Mouse (Mus musculus) urinary bladder, adult 2 months (tissue): ENCODE measurements around the gene Pvalb. TPM values are rescaled to one million over a fixed set of nuclear protein-coding genes. Genes with fewer than 3 reads are reported as not detected.

Source experiments
- DNase-seq: peaks from one replicate; pipeline ENCODE4 v3.0.0; 2022; ENCODE audit warnings: low spot score
- polyA plus RNA-seq: library from polyadenylated mRNA; depleted of rRNA; stranded (reverse); fragments of >200 nt; gene quantifications from 2 replicates; pipeline ENCODE4 v1.2.3, GENCODE M21; 2012; rRNA removed

The Pvalb gene
- polyA plus RNA-seq: 0.07 TPM in 1 of 2 replicates, not detected in the other

DNA sequence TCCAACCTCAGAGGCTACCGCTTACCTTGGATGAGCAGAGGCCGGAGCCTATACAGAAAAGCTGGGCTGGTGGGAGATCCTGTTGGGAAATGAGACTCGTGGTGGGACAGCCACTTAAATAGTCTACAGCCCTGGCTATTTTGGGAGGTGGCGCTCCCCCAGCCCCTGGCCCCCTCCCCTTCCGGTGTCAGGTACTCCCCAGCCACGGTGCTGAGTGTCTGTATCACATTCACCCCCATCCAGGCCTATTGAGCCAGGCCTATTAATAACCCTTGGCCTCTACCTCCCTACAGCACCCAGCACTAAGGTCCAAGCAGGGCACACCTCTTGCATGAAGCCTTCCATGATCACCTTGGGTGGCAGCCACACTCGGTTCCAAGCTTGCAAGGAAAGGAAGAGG, at the start of gene Pvalb:
TSS of gene Pvalb (minus strand) at position 89 of the 400 bp plus-strand sequence.
- DNase-seq: no peak

DNA sequence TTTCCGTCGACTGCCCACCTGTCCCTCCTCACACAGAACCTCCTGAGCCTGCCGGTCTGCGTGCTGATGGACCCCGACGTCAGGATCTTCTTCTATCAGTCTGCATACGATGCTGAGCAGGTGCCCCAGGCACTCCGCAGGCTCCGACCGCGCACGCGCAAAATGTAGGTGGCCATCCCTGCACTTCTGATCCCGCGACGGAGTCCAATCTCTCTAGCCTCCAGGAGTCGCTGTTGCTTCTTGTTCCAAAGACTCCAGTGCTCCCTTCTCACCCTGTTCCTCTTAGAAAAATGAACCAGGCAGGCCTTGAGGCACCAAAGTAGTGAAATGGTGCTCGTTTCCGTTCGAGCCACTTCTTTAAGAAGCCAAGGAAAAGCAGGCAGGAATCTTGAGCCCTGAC, 48.6 kb upstream of the Pvalb start:
- no peak for DNase-seq

DNA sequence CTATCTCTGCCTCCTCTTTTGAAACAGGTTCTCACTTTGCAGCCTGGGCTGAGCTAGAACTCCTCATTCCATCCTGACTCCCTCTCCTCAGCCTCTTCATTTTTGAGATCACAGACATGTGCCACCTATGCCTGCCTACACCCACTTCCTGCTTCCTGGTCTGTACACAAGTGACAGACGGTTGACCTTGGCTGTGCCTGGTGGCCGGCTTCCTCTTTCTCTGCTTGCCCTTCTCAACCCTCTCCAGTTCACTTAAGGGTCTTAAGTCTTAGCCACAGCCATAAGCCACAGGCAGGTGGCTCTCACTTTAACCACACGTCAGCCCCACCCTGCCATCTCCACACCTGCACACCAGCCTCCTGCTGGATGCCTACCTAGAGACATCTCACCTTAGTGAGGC, 42.2 kb upstream of the Pvalb start:
- no peak for DNase-seq

DNA sequence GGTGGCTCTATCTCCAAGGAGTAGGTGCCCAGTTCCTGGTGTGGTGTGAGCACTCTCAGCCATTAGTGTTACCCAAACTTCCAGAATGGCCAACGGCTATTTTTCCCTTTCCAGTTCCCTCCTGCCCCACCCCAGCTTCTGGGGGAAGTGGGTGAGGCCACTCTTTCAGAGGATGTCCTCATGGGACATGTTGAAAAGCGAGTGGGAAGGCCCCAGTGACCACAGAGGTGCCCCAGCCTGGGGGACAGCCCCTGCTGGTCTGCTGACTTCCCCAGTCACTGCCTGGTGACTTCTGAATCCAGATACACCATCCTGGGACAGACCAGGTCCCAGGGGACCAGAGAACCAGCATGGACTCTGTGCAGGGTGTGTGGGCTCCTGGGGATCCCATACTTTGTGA, 41.5 kb upstream of the Pvalb start:
- DNase-seq: no peak

DNA sequence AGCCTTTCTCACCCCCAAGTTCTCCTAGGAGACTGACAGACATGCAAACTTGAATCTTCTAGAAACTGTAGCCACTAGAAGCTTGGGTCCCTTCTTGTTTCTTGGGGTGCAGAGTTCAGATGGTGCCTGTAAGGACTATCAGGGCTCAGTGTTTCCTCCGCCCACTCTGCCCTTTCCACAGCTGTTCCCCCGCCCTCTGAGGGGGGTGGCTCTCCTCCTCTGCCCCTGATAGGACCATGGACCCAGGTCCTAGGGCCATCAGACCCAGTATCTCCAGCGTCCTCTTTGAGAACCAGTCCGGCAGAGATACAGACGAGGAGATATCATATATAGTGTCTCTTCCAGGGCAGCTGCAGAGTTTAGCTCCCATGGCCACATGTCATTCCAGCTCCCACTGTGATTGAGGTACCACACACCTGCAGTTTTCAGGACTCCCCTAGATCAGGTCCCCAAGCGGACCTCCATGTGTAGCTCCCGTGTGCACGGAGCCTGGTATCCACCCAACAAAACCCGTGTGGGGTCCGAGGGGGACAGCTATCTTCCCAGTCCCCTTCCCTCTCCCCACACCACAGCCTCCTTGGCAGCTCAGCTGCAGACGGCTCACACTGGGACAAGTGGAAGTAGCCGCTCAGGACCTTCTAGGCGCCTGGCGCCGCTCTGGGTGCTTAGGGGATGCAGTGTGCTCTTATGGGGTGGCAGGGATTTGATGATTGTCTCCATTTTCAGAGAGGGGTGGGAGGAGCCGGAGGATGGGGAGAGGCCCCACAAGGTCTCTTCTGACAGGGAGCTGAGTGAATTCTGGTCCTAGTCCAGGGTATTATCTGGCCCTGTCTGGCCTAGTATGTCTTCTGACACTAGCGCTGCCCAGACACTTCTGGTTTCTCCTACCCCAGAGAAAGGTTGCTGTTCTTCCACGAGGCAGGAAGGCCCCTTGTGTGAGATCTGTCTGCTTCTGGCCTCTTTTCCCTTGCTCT, 40.2 kb upstream of the Pvalb start:
- DNase-seq: no peak

DNA sequence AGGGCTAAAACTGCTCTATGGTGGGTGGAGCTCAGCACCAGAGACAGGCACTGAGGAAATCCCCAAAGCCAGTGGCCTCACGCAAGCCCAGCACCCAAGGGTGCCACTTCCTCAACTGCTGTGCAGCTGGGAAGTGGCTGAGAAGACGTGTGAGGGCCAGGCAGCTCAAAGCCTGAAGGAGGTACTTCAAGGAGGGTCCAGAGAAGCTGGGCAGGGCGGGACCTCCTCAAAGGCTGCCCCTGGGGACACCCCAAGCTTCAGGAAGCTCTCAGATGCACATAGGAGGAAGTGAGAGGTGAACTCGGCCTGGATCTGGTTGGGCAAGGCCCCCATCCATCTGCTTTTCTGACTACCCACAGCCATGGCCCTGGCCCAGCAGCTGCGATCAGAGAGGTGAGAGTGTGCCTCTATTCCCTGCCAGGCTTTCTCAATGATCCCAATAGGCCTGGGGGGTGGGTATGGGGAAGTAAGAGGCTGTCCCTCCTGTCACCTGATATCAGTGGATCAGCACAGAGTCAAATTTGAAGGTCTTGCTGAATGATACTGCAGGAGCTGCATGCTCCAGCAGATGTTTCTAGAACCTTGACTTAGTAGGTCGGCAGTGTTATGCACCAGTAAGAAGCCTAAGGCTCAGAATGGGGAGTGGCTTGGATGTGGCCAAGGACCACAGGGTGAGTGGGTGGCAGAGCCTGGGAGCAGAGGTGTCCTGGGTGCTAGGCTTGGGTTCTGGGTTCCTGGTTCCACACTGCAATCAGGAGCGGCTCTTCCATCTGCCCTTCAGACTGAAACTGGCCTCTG, 38.7 kb upstream of the Pvalb start, which contains the start of gene Ncf4:
TSS of gene Ncf4 (plus strand) at position 107 of the 798 bp plus-strand sequence.
- DNase-seq: no peak

DNA sequence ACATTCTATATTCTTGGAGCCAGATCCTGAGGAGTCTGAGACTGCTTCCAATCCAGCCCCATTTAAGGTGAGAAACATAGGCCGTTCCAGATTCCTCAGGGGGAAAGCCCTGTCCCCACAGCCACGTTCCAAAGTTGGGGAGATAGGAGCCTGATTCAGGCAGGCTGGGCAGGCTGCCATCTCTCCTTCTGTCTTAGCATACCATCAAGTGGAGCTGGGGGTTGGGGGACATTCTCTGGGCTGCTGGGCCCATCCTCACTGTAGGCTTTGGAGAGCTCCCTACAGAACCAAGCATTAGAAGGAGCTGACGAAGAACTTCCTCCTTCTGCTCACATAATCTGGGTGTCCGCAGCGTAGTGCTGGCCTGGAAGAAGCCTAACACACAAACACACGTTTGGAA, 37.6 kb upstream of the Pvalb start:
- no peak for DNase-seq

DNA sequence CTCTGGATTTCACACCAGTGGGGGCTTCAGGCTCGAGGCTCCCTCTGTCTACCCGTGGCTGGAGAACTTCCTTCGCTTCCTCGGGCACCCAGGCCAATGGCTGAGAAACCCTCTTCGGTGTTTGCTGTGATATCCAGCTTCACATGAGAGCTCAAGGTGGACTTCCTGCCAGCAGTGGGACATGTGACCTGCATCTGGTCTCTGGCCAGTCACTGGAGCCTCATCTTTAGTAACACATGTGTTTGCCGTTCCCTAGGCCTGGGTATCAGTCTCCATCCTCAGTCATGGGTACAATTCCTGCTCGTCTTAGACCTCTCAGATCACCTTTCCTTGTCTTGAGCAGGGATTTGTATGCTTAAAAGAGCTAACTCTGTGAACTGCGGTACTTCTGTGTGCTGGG, 36.9 kb upstream of the Pvalb start:
- DNase-seq: no peak

DNA sequence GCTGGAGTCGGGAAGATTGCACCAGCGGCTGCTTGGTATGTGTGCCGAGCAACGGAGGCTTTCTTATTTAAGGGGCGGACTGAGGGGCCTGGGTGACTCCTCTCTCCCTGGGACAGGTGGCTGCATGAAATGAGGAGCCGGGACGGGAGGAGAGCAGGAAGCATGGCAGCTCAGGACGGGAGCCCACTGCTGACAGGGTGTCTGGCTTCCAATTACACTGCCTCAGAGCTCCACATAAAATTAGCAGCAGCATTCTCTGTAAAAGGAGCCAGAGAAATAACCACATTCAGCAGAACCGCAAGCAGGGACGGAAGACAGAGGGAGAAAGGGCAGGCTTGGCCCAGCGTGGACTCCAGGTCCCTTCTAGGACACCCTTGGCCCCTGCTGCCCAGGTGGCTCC, 35.1 kb upstream of the Pvalb start:
- no peak for DNase-seq

DNA sequence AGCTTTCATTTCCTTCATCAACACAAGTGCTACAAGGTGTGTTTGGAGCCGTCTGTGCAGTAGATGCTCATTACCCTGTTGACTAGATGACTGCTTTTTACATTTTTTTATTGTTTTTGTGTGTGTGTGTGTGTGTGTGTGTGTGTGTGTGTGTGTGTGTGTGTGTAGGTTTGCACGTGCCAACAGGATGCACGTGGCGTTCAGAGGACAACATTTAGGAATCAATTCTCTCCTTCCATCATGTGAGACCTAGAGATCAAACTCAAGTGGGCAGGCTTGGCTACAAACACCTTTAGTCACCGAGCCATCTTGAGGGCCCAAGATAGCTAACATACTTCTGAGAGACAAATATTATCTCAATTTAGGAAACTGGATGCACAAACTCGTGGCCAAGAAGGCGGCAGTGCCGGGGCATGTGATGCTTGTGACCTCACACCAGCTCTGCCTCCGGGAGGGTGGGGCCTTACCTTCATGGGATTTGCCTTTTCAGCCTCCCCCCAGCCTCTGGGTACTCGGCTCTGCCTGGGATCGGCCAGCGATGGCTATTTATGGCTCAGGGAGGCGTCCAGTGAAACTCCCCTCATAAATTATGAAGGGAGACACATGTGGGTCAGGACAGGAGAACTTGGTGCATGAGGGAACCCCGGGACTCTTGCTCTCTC, 33.9 kb upstream of the Pvalb start:
- DNase-seq: no peak

DNA sequence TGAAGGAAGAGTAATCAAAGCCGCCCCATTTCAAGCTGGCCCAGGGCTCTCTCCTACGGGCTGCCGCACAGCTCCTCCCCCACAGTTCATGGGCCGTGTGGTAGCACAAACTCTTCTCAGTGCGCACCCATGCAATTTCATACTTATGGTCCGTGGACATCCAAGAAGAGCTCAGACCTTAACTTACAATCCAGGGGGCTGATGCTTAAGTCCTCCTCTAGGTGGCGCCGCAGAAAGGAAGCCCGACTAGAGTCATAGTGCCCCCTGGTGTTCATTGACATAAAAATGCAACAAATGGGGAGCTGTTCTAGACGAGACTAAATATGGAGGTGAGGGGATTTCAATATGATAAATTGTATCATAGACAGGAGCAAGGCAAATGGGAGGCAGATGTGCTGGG, 33.3 kb upstream of the Pvalb start:
- DNase-seq: no peak

DNA sequence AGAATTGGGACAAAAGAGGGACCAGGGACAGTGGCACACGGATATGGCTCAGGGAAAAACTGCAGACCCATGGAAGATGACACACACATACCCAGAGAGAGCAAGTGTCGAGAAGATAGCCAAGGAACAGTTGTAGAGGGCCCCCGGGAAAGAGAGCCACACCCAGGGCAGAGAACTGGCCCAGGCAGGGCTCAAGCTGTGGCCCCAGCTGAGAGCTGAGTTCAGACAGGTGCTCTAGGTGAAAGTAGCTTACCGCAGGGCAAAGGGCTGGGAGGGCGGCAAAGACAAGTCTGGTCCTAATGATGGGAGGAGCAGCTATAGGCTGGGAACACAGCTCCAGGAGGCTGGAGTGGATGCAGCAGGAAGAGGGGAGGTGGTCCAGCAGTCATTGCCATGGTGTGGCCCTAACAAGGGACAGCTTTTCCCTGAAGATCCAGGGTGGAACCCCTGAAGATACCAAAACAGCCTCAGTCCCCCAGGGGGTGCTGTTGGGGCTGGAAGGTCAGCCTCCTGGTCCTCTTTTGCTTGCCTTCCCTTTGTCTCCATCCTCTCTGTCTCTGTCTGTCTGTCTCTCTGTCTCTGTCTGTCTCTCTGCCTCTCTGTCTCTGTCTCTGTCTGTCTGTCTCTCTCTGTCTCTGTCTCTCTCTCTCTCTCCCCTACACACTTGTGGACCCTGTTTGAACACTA, 28.8 kb upstream of the Pvalb start:
- no peak for DNase-seq

DNA sequence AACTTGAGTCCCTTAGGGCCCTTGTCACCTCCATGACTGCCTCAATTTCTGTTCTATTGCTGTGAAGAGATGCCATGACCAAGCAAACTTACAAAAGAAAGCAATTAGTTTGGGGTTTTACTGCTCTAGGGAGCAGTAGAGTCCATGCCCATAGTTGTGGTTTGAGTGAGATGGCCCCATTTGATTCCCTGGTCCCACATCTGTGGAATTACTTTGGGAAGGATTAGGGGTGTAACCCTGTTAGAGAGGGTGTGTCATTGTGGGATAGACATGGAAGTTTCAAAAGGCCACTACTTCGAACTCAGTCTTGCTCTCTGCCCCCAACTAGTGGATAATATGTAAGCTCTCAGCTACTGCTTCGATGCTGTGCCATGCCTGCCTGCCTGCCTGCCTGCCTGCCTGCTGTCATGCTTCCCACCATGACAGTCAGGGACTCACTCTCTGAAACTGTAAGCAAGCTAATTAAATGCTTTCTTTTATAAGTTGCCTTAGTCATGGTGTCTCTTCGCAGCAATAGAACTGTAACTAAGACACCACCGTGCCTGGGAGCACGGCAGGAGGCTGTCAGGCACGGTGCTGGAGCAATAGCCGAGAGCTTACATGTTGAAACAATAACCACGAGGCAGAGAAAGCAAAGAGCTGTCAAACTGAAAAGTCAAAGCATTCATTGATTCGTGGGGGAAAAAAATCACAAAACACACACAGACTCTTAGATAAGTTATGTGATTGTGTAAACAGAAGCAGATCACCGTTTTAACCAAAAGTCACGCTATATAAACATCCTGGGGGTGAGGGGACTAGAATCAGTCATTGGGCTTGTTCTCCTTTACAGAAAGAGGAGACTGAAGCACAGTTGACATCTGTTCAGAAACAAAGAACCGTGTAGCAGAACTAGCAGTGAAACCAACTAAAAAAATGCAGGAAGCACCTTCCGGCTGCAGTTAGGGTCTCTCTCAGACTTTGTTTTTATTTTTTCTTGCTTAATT, 25.4 kb upstream of the Pvalb start:
- no peak for DNase-seq

DNA sequence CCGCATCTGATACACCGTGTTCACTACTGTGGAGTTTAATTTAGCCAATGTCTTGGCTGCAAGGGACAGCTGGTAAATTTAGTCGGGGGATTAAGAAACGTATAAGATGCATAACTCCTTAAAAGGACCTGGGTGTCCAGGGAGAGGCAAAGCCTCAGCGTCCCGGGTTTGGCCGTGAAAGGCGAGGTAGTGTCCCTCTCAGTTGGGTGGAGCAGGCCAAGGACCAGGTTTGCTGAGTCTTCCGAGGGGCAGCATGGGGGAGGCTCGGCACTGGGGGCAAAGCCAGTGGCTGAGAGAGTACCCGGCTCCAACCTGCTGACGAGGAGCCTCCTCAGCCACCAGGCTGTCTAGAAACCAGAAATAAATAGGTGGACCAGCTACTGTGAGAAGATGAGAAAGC, 21.6 kb upstream of the Pvalb start:
- no peak for DNase-seq

DNA sequence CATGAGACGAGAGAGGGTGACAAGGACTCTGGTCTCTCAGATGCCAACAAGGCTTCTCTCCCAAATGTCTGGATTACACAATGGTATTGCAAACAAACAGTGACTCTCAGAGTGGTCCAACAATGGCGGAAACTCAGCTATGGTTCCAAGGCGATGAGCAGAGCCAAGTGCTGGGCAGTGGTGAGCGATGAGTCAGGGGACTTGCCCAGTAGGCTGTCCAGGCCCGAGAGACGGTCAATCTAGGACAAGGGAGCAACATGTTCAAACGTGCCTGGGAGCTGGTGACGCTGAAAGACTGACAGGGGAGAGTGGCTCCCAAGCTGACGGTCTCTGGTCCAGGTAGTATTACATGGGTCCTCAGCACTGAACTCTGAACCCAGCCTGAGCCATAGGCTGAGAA, 9.1 kb upstream of the Pvalb start:
- no peak for DNase-seq

DNA sequence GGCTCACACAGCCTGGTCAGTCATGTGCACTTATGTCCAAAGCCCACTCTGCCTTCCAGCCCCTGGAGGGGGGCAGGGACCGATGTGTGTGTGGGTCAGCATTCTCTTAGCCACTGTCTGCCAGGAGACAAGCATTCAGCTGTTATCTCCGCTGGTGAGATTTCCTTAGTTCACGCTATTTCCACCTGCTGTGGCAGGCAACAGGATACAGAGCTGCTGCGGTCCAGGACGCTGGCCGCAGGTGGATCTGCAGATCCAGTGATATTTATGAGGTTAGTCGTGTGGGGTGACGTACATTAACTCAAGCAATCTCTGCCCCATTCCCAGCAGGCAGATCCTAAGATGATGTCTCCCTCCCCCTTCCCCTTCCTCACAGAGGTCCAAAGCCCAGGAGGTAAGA, 5.2 kb upstream of the Pvalb start:
- no peak for DNase-seq

DNA sequence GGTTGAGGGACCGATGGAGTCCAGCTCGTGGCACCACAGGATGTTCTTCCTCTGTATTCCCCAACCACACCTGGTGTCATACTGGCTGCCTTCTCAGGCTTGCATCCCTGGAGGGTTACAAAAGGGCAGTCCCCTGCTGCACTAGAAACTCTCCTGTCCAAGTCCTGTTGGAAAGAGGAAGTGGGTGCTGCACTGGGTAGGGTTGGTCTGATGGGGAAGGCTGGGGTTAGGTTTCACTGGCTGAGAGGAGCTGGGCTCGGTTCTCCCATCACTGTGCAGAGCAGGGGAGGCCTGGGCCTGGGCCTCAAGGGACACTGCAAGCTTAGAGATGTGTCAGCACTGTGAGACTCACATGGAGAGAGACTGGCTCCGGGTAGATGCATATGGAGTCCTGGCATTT, 4.0 kb upstream of the Pvalb start:
- no peak for DNase-seq

DNA sequence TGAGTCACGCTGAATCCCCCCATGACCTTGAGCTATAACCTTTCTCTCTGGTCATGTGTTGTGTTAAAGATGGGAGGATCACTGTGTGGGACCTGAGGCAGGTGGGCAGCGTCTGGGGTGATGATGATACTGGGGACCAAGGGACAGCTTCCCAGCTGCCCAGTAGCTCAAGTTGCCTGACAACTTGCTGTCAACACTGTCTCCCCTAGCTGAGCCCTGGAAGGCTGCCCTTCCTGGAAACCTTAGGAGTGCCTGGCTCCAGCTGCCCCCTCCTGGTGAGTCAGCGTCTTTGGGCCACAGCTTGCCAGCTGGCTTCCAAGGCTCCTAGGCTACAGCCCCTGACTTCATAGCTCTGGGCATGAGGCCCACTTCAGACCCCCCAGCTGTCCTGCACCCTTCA, 1.0 kb downstream of the Pvalb start:
- no peak for DNase-seq

DNA sequence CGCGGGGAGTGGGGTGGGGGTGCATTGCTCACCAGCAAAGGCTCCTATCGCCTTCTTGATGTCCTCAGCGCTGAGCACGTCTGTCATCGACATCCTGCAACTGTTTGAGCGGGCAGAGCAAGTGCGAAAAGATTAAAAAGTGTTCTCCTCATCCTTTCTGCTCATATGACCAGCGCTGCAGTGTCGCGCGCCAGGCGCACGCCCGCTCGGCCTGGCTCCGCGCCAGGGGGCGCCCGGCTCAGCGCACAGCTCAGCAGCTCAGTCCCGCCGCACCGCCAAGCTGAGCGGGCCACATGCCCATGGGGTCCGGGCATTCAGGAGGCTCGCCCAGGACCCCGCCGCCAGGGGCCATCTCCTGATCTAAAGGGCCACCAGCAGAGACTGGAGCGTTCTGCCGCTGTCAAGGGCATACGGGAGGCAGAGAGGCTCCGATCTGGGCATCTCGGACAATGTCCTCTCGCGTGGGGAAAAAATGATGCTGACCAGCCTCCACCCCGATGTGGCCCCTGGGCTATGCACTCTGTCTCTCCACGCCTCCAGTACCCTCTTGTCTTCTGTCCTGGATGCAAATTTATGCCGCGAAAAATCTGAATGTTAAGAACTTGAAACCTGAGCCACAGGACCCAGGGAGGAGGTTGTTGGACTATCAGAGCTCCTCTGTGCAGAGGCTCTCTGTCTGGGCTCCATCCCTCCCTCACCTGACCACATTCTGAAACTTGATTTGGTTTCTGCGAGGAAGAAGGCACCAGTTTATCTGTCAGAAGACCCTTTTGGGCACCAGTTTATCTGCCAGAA, 1.9 kb downstream of the Pvalb start:
- no peak for DNase-seq
